Mouse (Mus musculus) left cerebral cortex, adult 2 months (tissue): ENCODE data around the gene Atrnl1. TPM values are rescaled to one million over a fixed set of nuclear protein-coding genes. Genes with fewer than 3 reads are reported as not detected.
"Not testable (repeated sequence)": the region's sequence is repeated elsewhere in the genome, so short reads cannot be mapped to it uniquely, and the experiment has no call there.

Experiments used
- DNase-seq, 2 experiments: peaks; one replicate each; pipeline ENCODE4 v3.0.0; 2021 to 2022; ENCODE audit warnings: low spot score in 2 of 2, mixed read lengths in 1 of 2; ENCODE audit errors: extremely low spot score in 1 of 2
- H3K27ac ChIP-seq: fragments of 200-600 bp; 2 replicates; pipeline ENCODE4 v1.8.1; 2022
- H3K4me3 ChIP-seq: fragments of 200-600 bp; 2 replicates; pipeline ENCODE4 v1.8.1; 2022
- CTCF ChIP-seq: fragments of 200-600 bp; IDR thresholded peaks from 2 replicates; pipeline ENCODE4 v1.8.1; 2022; ENCODE audit warnings: antibody characterized with exemption, mild to moderate bottlenecking, moderate library complexity
- intact Hi-C: fragments of 180-260 bp; cut with DNase I; formaldehyde crosslinking; loops from one replicate; pipeline ENCODE4 v1.15.1; 2025
- total RNA-seq, 2 experiments: library from RNA; stranded (reverse); gene quantifications; 2 replicates each; pipeline ENCODE4 v1.2.3; 2021

Atrnl1 gene
- total RNA-seq, 2 experiments from 2014 or later: 104 to 106 TPM

GRCm38 (mm10) chr19:57849915-57850314 is 239.1 kb downstream of the Atrnl1 start:
- no peak overlapping the region for H3K27ac ChIP-seq
- intact Hi-C loops: no loop called here

GRCm38 (mm10) chr19:57868350-57868749 is 257.5 kb downstream of the Atrnl1 start:
- no peak for TF ChIP-seq CTCF
- intact Hi-C loops: no loop called here

More at GRCm38 (mm10) chr19:57849915-57850314, 239.1 kb downstream of the Atrnl1 start:
- H3K4me3 ChIP-seq: no peak overlapping the region
- no peak for TF ChIP-seq CTCF
- DNase-seq: no peak

GRCm38 (mm10) chr19:57870871-57871270 is 260.0 kb downstream of the Atrnl1 start:
- no peak for DNase-seq
- intact Hi-C loops: no loop called here
- Histone ChIP-seq H3K4me3 (no peak overlapping the region), H3K27ac (no peak overlapping the region)
- TF ChIP-seq CTCF: no peak

More at GRCm38 (mm10) chr19:57868350-57868749, 257.5 kb downstream of the Atrnl1 start:
- no peak for DNase-seq
- Histone ChIP-seq H3K4me3 (no peak overlapping the region), H3K27ac (no peak overlapping the region)

DNA sequence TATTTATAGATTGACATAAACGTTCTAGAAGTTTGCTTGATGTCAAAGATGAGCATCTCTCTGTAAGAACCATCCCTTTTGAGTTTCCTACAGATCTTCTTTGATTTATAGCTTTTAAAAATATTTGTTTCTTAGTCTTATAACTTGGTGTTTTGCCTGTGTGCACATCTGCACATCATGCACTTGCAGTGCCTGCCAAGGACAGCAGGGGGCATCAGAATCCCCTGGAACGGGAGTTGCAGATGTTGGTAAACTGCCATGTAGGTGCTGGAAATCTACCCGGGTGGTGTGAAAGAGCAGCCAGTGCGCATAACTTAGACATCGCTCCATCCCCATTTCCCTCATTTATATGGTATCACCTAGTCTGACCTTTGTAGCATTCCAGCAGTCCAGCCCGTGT is 265.2 kb downstream of the Atrnl1 start:
- peak; percentile 46 for TF ChIP-seq CTCF
- no peak for DNase-seq
- intact Hi-C loops: no loop called here
- H3K27ac ChIP-seq: no peak overlapping the region
- no peak overlapping the region for H3K4me3 ChIP-seq

GRCm38 (mm10) chr19:57877343-57877742 is 266.5 kb downstream of the Atrnl1 start:
- intact Hi-C loops: no loop called here
- DNase-seq: no peak
- TF ChIP-seq CTCF: no peak
- Histone ChIP-seq H3K27ac (no peak overlapping the region), H3K4me3 (no peak overlapping the region)

DNA sequence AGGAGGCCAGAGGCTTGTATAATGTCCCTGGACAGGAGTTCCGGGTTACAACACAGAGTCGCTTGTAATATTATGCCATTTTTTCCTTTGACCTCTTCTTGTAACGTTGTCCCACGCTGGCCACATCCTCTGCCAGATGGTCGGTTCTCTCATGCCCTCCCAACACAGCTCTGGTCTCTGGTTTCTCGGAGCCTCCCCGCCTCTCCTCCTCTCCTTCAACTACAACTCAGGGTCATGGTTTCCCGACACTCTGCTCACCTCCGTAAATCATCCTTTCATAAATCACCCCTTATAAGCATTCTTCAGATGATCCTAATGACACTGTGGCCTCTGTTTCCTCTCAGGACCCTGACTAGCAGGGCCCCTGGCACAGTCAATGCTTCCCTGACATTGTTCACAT is 267.7 kb downstream of the Atrnl1 start:
- no peak overlapping the region for H3K4me3 ChIP-seq
- intact Hi-C loops: no loop called here

GRCm38 (mm10) chr19:57879841-57880240 is 269.0 kb downstream of the Atrnl1 start:
- intact Hi-C loops, H3K4me3 ChIP-seq, H3K27ac ChIP-seq, DNase-seq: not testable (repeated sequence)

More for the DNA sequence above, 267.7 kb downstream of the Atrnl1 start:
- no peak overlapping the region for H3K27ac ChIP-seq
- no peak for DNase-seq
- no peak for TF ChIP-seq CTCF

DNA sequence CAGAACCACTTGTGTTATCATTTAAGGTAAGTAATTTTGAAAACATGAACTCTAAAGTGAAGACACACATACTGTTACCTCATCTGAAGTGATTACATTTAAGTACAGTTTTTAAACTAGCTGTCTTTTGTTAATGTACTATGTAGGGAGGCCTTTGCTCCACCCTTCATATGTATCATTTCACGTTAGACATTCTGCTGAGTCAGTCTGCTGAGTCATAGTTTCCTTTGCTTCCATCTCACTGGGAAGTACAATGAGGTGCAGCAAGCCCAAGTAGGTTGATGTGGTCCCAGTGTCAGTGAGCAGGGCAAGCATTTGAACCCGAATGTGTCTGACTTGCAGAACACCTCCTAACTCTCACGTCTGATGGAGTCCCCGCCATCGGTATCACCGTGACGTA is 271.1 kb downstream of the Atrnl1 start:
- no peak for TF ChIP-seq CTCF
- intact Hi-C loops: no loop called here

DNA sequence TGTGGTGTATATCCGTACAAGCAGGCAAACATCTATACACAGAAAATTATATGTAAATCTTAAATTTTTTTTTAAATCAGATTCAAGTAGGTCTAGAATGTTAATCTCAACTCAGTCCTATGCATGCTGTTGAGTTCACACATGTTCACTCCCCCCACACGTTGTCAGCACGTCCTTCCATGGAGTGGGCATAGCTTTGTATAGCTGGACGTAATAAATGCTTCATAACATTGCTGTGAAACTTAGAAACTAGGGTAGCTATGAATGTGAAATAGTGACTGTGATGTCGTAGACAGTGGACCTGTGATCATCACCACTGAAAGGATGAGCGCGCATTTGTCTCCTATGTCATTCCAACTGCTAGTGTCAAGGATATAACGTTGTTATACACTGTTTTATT is 278.0 kb downstream of the Atrnl1 start:
- no peak overlapping the region for H3K27ac ChIP-seq
- intact Hi-C loops: no loop called here
- no peak for TF ChIP-seq CTCF
- H3K4me3 ChIP-seq: no peak overlapping the region
- DNase-seq: no peak

More for the DNA sequence above, 271.1 kb downstream of the Atrnl1 start:
- Histone ChIP-seq H3K4me3 (no peak overlapping the region), H3K27ac (no peak overlapping the region)
- no peak for DNase-seq

DNA sequence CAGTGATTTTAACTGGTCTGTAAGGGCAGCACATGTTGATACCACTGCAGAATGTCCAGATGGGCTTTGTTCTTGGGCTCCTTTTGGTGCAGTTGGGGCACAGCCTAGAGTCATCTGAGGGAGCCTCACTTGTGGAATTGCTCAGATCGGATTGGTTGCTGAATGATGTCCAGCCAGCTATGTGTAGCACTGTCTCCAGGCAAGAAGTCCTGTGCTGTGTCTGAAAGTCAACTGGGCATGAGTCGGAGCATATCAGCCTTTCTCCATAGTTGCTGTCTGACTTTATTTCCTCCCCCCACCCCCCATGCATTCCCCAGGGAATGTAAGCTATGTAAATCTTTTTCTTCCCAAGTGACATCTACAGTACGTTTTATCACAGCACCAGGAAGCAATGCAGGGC is 278.9 kb downstream of the Atrnl1 start:
- no peak overlapping the region for H3K27ac ChIP-seq
- no peak for DNase-seq
- no peak for TF ChIP-seq CTCF
- intact Hi-C loops: no loop called here
- H3K4me3 ChIP-seq: no peak overlapping the region

GRCm38 (mm10) chr19:57890954-57891353 is 280.1 kb downstream of the Atrnl1 start:
- no peak overlapping the region for H3K27ac ChIP-seq
- no peak overlapping the region for H3K4me3 ChIP-seq
- intact Hi-C loops: no loop called here
- no peak for DNase-seq
- no peak for TF ChIP-seq CTCF

DNA sequence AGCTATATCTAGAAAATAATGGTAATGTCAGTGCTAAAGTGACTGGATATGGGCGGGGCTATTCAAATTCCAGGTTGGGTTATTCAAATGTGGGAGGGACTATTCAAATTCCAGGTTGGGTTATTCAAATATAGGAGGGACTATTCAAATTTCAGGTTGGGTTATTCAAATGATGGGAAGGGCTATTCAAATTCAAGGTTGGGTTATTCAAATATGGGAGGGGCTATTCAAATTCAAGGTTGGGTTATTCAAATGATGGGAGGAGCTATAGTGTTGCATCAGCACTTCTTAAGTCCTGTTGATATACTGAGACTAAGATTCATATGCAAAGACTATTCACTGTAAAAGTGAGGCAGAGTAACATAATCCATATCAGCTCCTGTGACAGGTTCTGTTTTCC is 283.4 kb downstream of the Atrnl1 start:
- TF ChIP-seq CTCF: no peak
- intact Hi-C loops: no loop called here
- Histone ChIP-seq H3K4me3 (no peak overlapping the region), H3K27ac (no peak overlapping the region)
- no peak for DNase-seq

- DNase-seq: no peak
- H3K27ac ChIP-seq: no peak overlapping the region
- intact Hi-C loops: loop anchor here (5.0 kb wide), 2 partner anchors 567 to 657 kb away; no protein-coding TSS in a partner anchor
- H3K4me3 ChIP-seq: no peak overlapping the region
- peak; percentile 58 for TF ChIP-seq CTCF
These were observed 289.2 kb downstream of the Atrnl1 start for GRCm38 (mm10) chr19:57900037-57900436.
